Mouse (Mus musculus): ENCODE data around the gene Kif1a. TPM values are rescaled to one million over a fixed set of nuclear protein-coding genes. Genes with fewer than 3 reads are reported as not detected.
A peak's percentile ranks its signal among the peaks of the same experiment; 100 is the strongest.

Kif1a gene
- polyA plus RNA-seq, 1 experiment from 2014 or later = 10.0 TPM

DNA sequence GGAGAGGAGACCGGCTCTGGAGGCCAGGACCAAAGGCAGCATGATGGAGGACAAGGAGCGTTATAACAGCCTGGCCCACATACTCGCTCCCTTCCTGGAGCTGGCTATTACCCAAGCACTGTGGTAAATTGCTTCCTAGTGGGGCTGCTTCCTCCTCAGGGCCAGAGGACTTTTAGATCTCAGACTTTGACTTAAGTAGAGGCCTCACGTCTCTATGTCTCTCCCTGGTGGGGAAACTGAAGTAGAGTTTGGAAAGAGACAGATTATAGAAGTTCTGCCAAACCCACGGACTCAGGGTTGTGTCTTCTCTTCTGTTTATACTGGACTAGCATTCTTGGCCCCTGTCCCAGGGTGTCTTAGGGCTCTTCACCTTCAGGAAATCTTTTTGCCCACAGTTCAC, 23.5 kb upstream of the Kif1a start:
- H3K9ac ChIP-seq = no peak overlapping the region
- H3K4me2 ChIP-seq = no peak overlapping the region
- ATAC-seq (replicated peaks; ENCODE audit: low FRiP score) = no peak
- H3K4me3 ChIP-seq (replicated peaks) = no peak overlapping the region
- no peak overlapping the region for H3K27ac ChIP-seq
- no peaks in the 10 kb centered on the region for H3K27me3 ChIP-seq
- WGBS = 52% methylated on average over 5 of the region's 5 CpGs
- H3K9me3 ChIP-seq (replicated peaks) = no peaks in the 10 kb centered on the region
- H3K4me1 ChIP-seq = no peaks in the 10 kb centered on the region
- no peaks in the 10 kb centered on the region for H3K36me3 ChIP-seq

GRCm38 (mm10) chr1:93124066-93124465, 22.3 kb upstream of the Kif1a start:
- Histone ChIP-seq H3K27ac (no peak overlapping the region), H3K9ac (no peak overlapping the region), H3K4me3 (replicated peaks) (no peak overlapping the region), H3K4me1 (no peaks in the 10 kb centered on the region), H3K27me3 (no peaks in the 10 kb centered on the region), H3K36me3 (no peaks in the 10 kb centered on the region), H3K9me3 (replicated peaks) (no peaks in the 10 kb centered on the region), H3K4me2 (no peak overlapping the region)
- no peak for ATAC-seq (replicated peaks; ENCODE audit: low FRiP score)
- WGBS = 64% methylated on average over 8 of the region's 8 CpGs

- Histone ChIP-seq H3K9me3 (replicated peaks) (no peaks in the 10 kb centered on the region), H3K36me3 (no peaks in the 10 kb centered on the region), H3K27me3 (no peaks in the 10 kb centered on the region), H3K9ac (no peak overlapping the region), H3K4me1 (no peaks in the 10 kb centered on the region), H3K4me3 (replicated peaks) (no peak overlapping the region), H3K4me2 (no peak overlapping the region), H3K27ac (no peak overlapping the region)
- 81% methylated on average over 11 of the region's 11 CpGs for WGBS
- ATAC-seq (replicated peaks; ENCODE audit: low FRiP score) = no peak
These were observed 21.6 kb upstream of the Kif1a start for GRCm38 (mm10) chr1:93123179-93123854.

GRCm38 (mm10) chr1:93118816-93119215, 17.1 kb upstream of the Kif1a start:
- H3K27ac ChIP-seq = no peak overlapping the region

DNA sequence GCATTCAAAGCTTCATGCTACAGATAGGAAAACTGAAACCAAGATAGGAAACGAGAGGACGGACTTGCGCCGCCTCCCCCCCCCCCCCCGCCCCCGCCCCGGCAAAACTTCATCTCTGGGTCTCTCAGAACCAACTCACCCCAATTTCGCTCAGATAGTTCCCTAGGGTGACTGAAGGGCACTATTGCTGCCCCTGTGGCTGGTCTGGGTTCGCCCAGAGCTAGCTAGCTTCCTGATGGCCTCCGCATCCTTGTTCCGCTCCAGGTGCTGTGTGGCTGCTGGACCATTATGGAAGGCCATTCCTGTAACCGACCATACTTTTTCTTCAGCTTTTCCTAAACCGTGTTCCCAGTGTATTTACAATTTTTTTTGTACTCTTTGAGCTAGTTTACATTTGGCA, 13.7 kb upstream of the Kif1a start:
- H3K9me3 ChIP-seq (replicated peaks) = 0 out of 2 replicates have a peak, but pooled peaks cover 4% of the 10 kb centered on the region
- WGBS = 16% methylated on average over 13 of the region's 13 CpGs
- no peaks in the 10 kb centered on the region for H3K36me3 ChIP-seq
- peaks cover 18% of the 10 kb centered on the region for H3K27me3 ChIP-seq
- no peak overlapping the region for H3K27ac ChIP-seq
- H3K4me2 ChIP-seq = peak overlapping the region; percentile 63
- peaks cover 8% of the 10 kb centered on the region for H3K4me1 ChIP-seq
- H3K4me3 ChIP-seq (replicated peaks) = peak overlapping the region; percentile 30
- peak; percentile 37; the same call in 1 of the 2 replicates for ATAC-seq (replicated peaks; ENCODE audit: low FRiP score)
- H3K9ac ChIP-seq = 0 out of 2 replicates have a peak overlapping the region, but pooled peaks have one; percentile 5

More at GRCm38 (mm10) chr1:93118816-93119215, 17.1 kb upstream of the Kif1a start:
- no peak overlapping the region for H3K9ac ChIP-seq
- no peak overlapping the region for H3K4me3 ChIP-seq (replicated peaks)
- ATAC-seq (replicated peaks; ENCODE audit: low FRiP score) = no peak
- no peak overlapping the region for H3K4me2 ChIP-seq
- WGBS = 41% methylated on average over 4 of the region's 4 CpGs
- peaks cover 8% of the 10 kb centered on the region for H3K4me1 ChIP-seq
- peaks cover 16% of the 10 kb centered on the region for H3K27me3 ChIP-seq
- no peaks in the 10 kb centered on the region for H3K9me3 ChIP-seq (replicated peaks)
- H3K36me3 ChIP-seq = no peaks in the 10 kb centered on the region

GRCm38 (mm10) chr1:93114713-93115463, 13.1 kb upstream of the Kif1a start:
- Histone ChIP-seq H3K36me3 (no peaks in the 10 kb centered on the region), H3K4me1 (peaks cover 8% of the 10 kb centered on the region), H3K27ac (no peak overlapping the region), H3K9me3 (replicated peaks) (0 out of 2 replicates have a peak, but pooled peaks cover 4% of the 10 kb centered on the region), H3K4me3 (replicated peaks) (peak overlapping the region; percentile 30), H3K9ac (0 out of 2 replicates have a peak overlapping the region, but pooled peaks have one; percentile 5), H3K27me3 (peaks cover 18% of the 10 kb centered on the region), H3K4me2 (peak overlapping the region; percentile 63)
- peak; percentile 100 for ATAC-seq (replicated peaks; ENCODE audit: low FRiP score)
- 28% methylated on average over 21 of the region's 21 CpGs for WGBS

DNA sequence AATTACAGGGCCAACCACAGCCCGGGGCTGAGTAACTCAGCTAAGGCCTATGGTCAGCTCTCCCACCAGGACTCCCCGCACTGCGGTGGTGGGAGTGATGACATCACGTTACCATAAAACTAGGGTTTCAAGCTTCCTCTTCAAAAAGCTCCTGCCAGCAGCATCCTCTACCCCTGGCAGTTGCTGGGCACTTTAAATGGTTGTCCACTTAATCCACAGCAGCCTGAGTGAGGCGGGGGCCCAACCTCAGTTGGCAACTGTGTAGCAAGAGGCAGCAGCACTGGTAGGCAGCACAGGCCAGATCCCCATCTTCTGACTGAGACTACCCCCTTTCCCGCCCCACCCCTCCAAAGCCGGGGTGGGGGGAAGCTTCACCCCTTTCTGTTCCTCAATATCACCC, 949 bp upstream of the Kif1a start:
- no peak overlapping the region for H3K9ac ChIP-seq
- H3K4me3 ChIP-seq (replicated peaks) = no peak overlapping the region
- H3K27me3 ChIP-seq = peaks cover 62% of the 10 kb centered on the region
- H3K4me1 ChIP-seq = peaks cover 22% of the 10 kb centered on the region
- H3K27ac ChIP-seq = no peak overlapping the region
- H3K9me3 ChIP-seq (replicated peaks) = no peaks in the 10 kb centered on the region
- 56% methylated on average over 7 of the region's 7 CpGs for WGBS
- no peaks in the 10 kb centered on the region for H3K36me3 ChIP-seq
- no peak for ATAC-seq (replicated peaks; ENCODE audit: low FRiP score)
- H3K4me2 ChIP-seq = no peak overlapping the region

GRCm38 (mm10) chr1:93100576-93101491, 917 bp downstream of the Kif1a start:
- Histone ChIP-seq H3K9me3 (replicated peaks) (no peaks in the 10 kb centered on the region), H3K9ac (peak overlapping the region; percentile 47), H3K4me1 (peaks cover 22% of the 10 kb centered on the region), H3K27ac (no peak overlapping the region), H3K27me3 (peaks cover 62% of the 10 kb centered on the region), H3K36me3 (no peaks in the 10 kb centered on the region), H3K4me3 (replicated peaks) (peak overlapping the region; percentile 54), H3K4me2 (peak overlapping the region; percentile 96)
- under 1% methylated on average over 49 of the region's 49 CpGs for WGBS
- peak; percentile 55 for ATAC-seq (replicated peaks; ENCODE audit: low FRiP score)

GRCm38 (mm10) chr1:93100243-93100575, 1.5 kb downstream of the Kif1a start:
- Histone ChIP-seq H3K27ac (no peak overlapping the region), H3K4me2 (peak overlapping the region; percentile 96), H3K9me3 (replicated peaks) (no peaks in the 10 kb centered on the region), H3K36me3 (no peaks in the 10 kb centered on the region), H3K9ac (peak overlapping the region; percentile 47), H3K4me3 (replicated peaks) (peak overlapping the region; percentile 54), H3K27me3 (peaks cover 62% of the 10 kb centered on the region), H3K4me1 (peaks cover 22% of the 10 kb centered on the region)
- ATAC-seq (replicated peaks; ENCODE audit: low FRiP score) = peak; percentile 37; the same call in 1 of the 2 replicates
- 2% methylated on average over 18 of the region's 18 CpGs for WGBS

- Histone ChIP-seq H3K4me2 (no peak overlapping the region), H3K9me3 (replicated peaks) (no peaks in the 10 kb centered on the region), H3K4me1 (peaks cover 22% of the 10 kb centered on the region), H3K36me3 (no peaks in the 10 kb centered on the region), H3K27ac (no peak overlapping the region), H3K9ac (no peak overlapping the region), H3K27me3 (peaks cover 55% of the 10 kb centered on the region), H3K4me3 (replicated peaks) (no peak overlapping the region)
- 85% methylated on average over 5 of the region's 5 CpGs for WGBS
- no peak for ATAC-seq (replicated peaks; ENCODE audit: low FRiP score)
These were observed 2.8 kb downstream of the Kif1a start for GRCm38 (mm10) chr1:93098956-93099355.

- Histone ChIP-seq H3K27me3 (no peaks in the 10 kb centered on the region), H3K9ac (no peak overlapping the region), H3K4me2 (no peak overlapping the region), H3K36me3 (no peaks in the 10 kb centered on the region), H3K4me1 (no peaks in the 10 kb centered on the region), H3K9me3 (replicated peaks) (no peaks in the 10 kb centered on the region), H3K27ac (no peak overlapping the region), H3K4me3 (replicated peaks) (no peak overlapping the region)
- 94% methylated on average over 3 of the region's 3 CpGs for WGBS
- ATAC-seq (replicated peaks; ENCODE audit: low FRiP score) = no peak
These were observed 9.2 kb downstream of the Kif1a start for GRCm38 (mm10) chr1:93092582-93092981.
